Mouse (Mus musculus): ENCODE results near the gene Mc3r. TPM values are rescaled to one million over a fixed set of nuclear protein-coding genes. Genes with fewer than 3 reads are reported as not detected.

The Mc3r gene
- polyA plus RNA-seq, 1 experiment from 2014 or later: not detected

DNA sequence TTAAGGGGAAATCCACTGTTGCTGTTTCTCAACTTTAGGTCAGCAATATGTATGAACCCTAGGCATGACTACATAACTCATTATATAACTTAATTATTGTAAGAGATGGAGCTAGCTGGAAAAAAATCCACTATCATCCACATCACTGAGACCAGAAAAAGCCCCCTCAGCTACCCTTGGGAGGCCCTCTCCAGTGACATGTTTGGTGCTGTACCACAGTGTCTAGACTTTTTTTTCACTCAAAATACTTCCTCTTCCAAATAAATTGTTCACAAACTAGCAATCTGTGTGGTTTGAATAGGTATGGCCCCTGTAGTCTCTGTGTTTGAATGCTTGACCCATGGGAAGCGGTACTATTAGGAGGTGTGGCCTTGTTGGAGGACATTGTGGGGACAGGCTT lies 39.4 kb downstream of the Mc3r start:
- Histone ChIP-seq H3K4me3 (no peak overlapping the region), H3K9ac (no peak overlapping the region), H3K27ac (no peak overlapping the region), H3K9me3 (no peaks in the 10 kb centered on the region), H3K27me3 (no peaks in the 10 kb centered on the region), H3K36me3 (no peaks in the 10 kb centered on the region), H3K4me1 (no peaks in the 10 kb centered on the region), H3K4me2 (replicated peaks) (no peak overlapping the region)
- 91% methylated on average over 1 of the region's 1 CpGs for whole genome bisulfite sequencing
- ATAC-seq (ENCODE audit: insufficient number of reproducible peaks, insufficient read depth, low FRiP score, low TSS enrichment): no peak

DNA sequence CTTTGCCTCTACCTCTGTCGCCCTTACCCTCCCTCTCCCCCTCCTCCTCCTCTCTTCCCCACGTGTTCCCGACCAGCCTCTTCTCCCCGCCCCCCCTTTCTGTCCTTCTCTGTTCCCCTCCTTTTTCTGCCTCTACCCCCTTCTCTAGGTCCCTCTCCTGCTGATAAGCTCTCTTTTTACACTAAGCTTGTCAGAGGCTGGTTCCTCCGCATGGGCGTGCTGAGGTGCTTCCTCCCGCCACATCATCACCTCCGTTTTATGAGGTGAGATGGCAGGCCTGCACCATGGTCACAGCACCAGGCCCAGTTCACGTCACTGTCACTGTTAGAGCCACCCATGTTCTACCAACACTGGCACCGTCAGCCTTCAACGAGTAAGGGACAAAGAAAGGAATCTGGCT lies 40.7 kb downstream of the Mc3r start:
- Histone ChIP-seq H3K27me3 (no peaks in the 10 kb centered on the region), H3K4me3 (no peak overlapping the region), H3K4me2 (replicated peaks) (no peak overlapping the region), H3K4me1 (no peaks in the 10 kb centered on the region), H3K27ac (no peak overlapping the region), H3K36me3 (no peaks in the 10 kb centered on the region), H3K9me3 (no peaks in the 10 kb centered on the region), H3K9ac (no peak overlapping the region)
- no peak for ATAC-seq (ENCODE audit: insufficient number of reproducible peaks, insufficient read depth, low FRiP score, low TSS enrichment)
- 39% methylated on average over 10 of the region's 11 CpGs for WGBS

DNA sequence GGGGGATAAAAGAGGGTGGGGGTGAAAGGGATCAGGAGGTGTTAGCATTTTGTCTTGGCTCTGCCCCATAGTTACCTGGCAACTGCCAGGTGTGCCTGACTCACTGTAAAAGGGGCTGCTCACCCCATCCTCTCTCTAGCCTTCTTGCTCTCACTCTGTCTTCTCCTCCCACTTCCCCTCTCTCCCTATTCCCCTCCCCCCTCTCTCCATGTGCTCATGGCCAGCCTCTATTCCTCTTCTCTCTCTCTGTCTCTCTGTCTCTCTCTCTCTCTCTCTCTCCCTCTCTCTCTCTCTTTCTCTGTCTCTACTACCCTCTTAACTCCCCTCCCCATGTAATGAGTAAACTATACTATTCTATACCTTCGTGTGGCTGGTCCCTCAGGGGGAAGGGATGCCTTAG lies 41.3 kb downstream of the Mc3r start:
- Histone ChIP-seq H3K27ac (no peak overlapping the region), H3K4me1 (no peaks in the 10 kb centered on the region), H3K4me3 (no peak overlapping the region), H3K9me3 (no peaks in the 10 kb centered on the region), H3K36me3 (no peaks in the 10 kb centered on the region), H3K9ac (no peak overlapping the region), H3K4me2 (replicated peaks) (no peak overlapping the region), H3K27me3 (no peaks in the 10 kb centered on the region)
- WGBS: 9% methylated on average over 1 of the region's 1 CpGs
- ATAC-seq (ENCODE audit: insufficient number of reproducible peaks, insufficient read depth, low FRiP score, low TSS enrichment): no peak

DNA sequence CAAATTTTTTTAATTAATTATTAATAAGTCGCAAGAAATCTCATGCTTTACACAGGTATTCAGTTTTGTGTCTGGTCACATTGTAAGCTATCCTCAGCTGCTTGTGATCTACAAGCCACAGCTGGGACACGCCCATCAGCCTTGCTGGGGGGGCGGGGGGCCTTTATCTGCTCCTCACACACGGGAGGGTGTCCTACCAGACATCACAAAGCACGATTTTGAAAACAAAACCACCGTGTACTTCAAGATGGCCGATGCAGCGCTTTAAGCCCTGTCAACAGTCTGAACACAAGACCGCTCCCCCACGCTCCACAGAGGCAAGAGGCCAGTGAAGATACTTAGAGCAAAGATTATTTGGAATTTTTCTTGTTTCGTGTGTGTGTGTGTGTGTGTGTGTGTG lies 42.2 kb downstream of the Mc3r start:
- Histone ChIP-seq H3K27me3 (no peaks in the 10 kb centered on the region), H3K4me3 (no peak overlapping the region), H3K27ac (no peak overlapping the region), H3K4me2 (replicated peaks) (no peak overlapping the region), H3K4me1 (no peaks in the 10 kb centered on the region), H3K9ac (no peak overlapping the region), H3K36me3 (no peaks in the 10 kb centered on the region), H3K9me3 (no peaks in the 10 kb centered on the region)
- 82% methylated on average over 11 of the region's 11 CpGs for whole genome bisulfite sequencing
- ATAC-seq (ENCODE audit: insufficient number of reproducible peaks, insufficient read depth, low FRiP score, low TSS enrichment): no peak

DNA sequence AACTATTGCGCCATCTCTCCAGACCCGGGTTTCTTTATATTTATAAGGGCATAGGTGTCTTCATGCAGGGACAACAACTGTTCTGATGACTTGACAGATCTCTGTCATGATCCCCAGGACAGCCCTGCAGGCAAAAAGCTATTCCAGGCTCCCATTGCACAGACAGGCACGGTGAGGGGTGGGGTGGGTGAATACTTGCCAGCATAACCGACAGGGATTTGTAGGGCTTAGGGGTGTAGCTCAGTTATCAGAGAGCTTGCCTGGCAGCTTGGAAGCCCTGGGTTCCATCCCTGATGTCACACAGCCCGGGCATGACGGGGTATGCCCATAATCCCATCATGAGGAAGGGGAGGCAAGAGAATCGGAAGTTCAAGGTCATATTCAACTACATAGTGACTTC lies 42.7 kb downstream of the Mc3r start:
- H3K4me2 ChIP-seq (replicated peaks): no peak overlapping the region
- no peaks in the 10 kb centered on the region for H3K9me3 ChIP-seq
- no peak overlapping the region for H3K4me3 ChIP-seq
- no peaks in the 10 kb centered on the region for H3K27me3 ChIP-seq
- H3K4me1 ChIP-seq: no peaks in the 10 kb centered on the region
- H3K36me3 ChIP-seq: no peaks in the 10 kb centered on the region
- WGBS: 83% methylated on average over 7 of the region's 7 CpGs
- ATAC-seq (ENCODE audit: insufficient number of reproducible peaks, insufficient read depth, low FRiP score, low TSS enrichment): no peak
- no peak overlapping the region for H3K27ac ChIP-seq
- H3K9ac ChIP-seq: no peak overlapping the region

DNA sequence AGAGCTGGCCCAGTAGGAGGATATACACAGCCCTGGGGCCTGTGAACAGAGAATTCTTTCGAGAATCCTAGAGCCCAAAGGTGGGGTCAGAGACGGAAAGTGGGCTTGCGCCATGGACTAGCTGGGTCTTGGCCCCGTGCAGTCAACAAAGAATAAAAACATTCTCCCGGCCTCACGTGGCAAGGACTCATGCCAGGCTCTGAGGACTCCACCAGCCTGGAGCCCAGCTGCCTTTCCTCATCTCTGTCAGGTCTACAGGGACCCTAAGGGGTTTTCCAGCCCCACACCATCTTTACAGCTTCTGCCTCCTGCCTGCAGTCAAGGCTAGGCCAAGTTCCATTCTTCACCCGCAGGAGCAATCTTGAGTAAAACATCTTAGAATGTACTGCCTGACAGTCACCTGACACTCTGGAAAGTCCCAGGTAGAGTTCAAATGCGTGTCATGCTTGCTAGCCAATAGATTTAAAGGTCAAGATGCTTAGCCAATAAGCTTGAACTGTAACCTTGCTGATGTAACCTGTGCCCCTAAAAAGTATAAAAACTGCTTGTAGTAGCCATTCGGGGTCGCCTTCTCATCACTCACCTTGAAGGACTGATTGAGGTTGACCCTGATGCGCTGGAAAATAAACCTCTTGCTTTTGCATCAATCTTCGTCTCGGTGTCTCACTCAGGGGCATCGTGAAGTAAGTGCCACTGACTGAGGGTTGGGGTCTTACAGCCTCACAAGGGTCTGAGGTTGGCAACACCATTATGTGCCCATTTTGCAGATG lies 43.6 kb downstream of the Mc3r start:
- Histone ChIP-seq H3K27ac (no peak overlapping the region), H3K9me3 (no peaks in the 10 kb centered on the region), H3K9ac (no peak overlapping the region), H3K27me3 (no peaks in the 10 kb centered on the region), H3K4me2 (replicated peaks) (no peak overlapping the region), H3K36me3 (no peaks in the 10 kb centered on the region), H3K4me3 (no peak overlapping the region), H3K4me1 (no peaks in the 10 kb centered on the region)
- ATAC-seq (ENCODE audit: insufficient number of reproducible peaks, insufficient read depth, low FRiP score, low TSS enrichment): no peak
- WGBS: 89% methylated on average over 14 of the region's 14 CpGs

DNA sequence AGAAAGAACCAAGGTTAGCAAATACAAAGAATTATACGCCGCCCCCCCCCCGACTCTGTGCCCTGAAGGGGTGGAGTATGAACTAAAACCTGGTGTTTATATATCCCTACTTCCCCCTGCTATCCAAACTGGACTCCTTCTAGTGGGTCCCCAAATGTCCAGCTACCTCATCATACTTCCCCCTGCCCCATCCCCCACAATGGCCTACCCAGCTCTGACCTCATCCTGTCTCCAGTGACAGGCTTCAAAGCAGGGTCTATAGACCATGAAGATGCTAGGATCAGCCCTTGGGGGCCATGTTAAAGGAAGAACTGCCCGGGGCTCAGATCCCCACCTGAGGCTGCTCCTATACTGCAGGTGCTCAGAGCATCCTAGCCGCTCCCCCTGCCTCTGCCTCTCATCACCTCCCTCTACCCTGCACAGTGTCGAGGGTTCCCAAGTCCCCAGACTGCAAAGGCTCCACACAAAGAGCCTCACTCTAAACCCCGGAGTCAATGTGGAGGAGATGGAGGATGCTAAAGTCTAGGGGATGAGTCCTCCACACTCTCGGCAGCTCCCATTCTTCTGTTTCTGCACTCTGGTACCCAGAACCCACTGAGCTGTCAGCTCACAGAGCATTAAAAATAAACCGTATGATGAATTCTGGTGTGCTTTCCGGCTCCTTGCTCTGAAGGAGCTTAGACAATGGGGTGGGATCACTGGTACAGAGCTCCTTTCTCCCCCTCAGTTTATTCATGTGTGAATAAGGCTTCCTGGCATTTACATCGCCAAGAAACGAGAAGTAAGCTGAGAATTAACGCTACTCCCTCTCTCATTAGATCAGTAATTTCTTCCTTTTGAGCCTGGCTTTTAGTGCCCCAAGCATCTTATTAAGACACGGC lies 44.5 kb downstream of the Mc3r start:
- H3K36me3 ChIP-seq: no peaks in the 10 kb centered on the region
- H3K27ac ChIP-seq: no peak overlapping the region
- ATAC-seq (ENCODE audit: insufficient number of reproducible peaks, insufficient read depth, low FRiP score, low TSS enrichment): no peak
- no peak overlapping the region for H3K4me3 ChIP-seq
- no peaks in the 10 kb centered on the region for H3K4me1 ChIP-seq
- H3K4me2 ChIP-seq (replicated peaks): no peak overlapping the region
- no peaks in the 10 kb centered on the region for H3K9me3 ChIP-seq
- 62% methylated on average over 14 of the region's 14 CpGs for WGBS
- no peaks in the 10 kb centered on the region for H3K27me3 ChIP-seq
- no peak overlapping the region for H3K9ac ChIP-seq

DNA sequence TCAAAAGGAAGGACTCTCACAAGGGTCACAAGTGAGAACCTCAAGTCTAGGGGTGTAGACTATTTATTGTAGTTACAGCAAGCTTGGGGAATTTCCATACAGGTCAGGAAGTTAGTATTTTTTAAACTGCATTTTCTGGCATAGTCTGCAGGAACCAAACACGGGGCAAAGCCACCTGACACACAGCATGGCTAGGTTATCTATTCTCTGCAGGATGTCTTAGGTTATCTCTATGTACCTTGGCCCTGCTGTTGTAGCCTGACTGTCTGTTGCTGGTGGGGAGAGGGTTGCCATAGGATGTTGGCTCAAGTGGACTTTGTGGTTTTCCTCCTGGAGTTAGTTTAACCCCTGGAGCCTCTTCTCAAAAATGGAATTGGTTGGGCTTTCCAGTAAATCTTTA lies 49.8 kb downstream of the Mc3r start:
- Histone ChIP-seq H3K4me3 (no peak overlapping the region), H3K36me3 (no peaks in the 10 kb centered on the region), H3K4me1 (peaks cover 9% of the 10 kb centered on the region; the same call in 1 of the 2 replicates), H3K9ac (no peak overlapping the region), H3K27ac (no peak overlapping the region), H3K27me3 (no peaks in the 10 kb centered on the region), H3K4me2 (replicated peaks) (no peak overlapping the region), H3K9me3 (no peaks in the 10 kb centered on the region)
- no peak for ATAC-seq (ENCODE audit: insufficient number of reproducible peaks, insufficient read depth, low FRiP score, low TSS enrichment)
- 64% methylated on average over 1 of the region's 1 CpGs for WGBS

DNA sequence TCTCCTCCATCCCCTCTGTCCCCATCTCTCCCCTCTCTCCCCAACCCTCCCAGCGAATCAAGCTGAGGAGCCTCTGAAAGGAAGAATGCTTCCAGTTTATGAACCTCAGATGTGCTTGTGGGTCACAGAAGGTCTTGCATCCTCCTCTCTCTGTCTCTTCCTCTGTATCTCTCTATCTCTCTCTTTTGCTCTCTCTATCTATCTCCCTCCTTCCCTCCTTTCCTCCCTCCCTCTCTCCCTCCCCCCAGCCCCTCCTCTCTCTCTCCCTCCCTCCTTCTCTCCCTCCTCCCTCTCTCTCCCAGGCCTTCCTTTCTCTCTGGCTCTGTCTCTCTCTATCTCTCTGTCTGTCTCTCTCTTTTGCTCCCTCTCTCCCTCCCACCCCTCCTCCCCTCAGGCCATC lies 50.2 kb downstream of the Mc3r start:
- Histone ChIP-seq H3K4me1 (peaks cover 9% of the 10 kb centered on the region; the same call in 1 of the 2 replicates), H3K36me3 (no peaks in the 10 kb centered on the region), H3K4me2 (replicated peaks) (no peak overlapping the region), H3K27me3 (no peaks in the 10 kb centered on the region), H3K4me3 (no peak overlapping the region), H3K9ac (no peak overlapping the region), H3K27ac (no peak overlapping the region), H3K9me3 (no peaks in the 10 kb centered on the region)
- 30% methylated on average over 1 of the region's 1 CpGs for WGBS
- ATAC-seq (ENCODE audit: insufficient number of reproducible peaks, insufficient read depth, low FRiP score, low TSS enrichment): no peak

DNA sequence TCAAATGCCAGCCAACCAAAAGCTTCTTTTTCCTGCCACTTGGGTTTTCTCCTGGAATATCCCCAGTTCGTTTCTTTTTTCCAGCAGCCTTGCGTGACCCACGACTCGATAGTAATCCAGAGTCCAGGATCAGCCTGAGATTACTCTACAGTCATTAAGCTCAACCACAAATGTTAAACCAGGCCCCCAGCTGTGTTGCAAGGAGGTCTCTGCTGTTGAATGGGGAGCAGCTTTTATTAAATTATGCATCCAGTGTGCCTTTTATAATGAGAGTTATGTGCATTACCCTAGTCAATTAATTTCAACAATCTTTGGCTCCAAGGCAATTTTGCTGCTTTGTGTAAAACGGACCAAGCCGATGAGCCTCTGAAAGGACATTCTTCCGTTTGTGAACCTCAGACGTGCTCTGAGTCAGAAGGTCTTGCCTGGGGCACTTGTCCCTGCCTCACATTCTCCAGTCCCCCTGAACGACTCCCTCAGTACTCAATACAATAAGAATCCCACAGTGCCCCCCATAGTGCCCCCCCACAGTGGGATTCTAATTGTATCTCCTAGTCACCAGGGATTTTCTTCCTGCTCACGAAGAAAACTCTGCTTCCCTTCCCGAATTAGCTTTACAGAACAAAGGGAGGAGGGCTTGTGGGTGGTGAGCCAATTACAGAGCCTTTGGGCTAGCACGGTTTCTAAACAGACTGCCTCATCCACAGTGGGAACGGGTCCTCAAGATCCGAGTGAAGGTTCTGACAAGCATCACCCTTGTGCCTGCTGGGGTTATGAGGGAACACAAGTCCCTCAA lies 51.0 kb downstream of the Mc3r start:
- Histone ChIP-seq H3K9me3 (no peaks in the 10 kb centered on the region), H3K4me2 (replicated peaks) (no peak overlapping the region), H3K4me1 (peaks cover 9% of the 10 kb centered on the region; the same call in 1 of the 2 replicates), H3K27ac (no peak overlapping the region), H3K9ac (no peak overlapping the region), H3K4me3 (no peak overlapping the region), H3K27me3 (no peaks in the 10 kb centered on the region), H3K36me3 (no peaks in the 10 kb centered on the region)
- 11% methylated on average over 14 of the region's 14 CpGs for WGBS
- ATAC-seq (ENCODE audit: insufficient number of reproducible peaks, insufficient read depth, low FRiP score, low TSS enrichment): no peak

Data from embryonic facial prominence, embryonic 12.5 days (tissue).